Mouse (Mus musculus) lung, embryonic 15.5 days (tissue): ENCODE measurements around the gene Grip1. TPM values are rescaled to one million over a fixed set of nuclear protein-coding genes. Genes with fewer than 3 reads are reported as not detected.

ENCODE experiments used
- ATAC-seq: fragments of 200-750 bp; cut with Nextera tagmentation; 2 replicates; pipeline ENCODE4 v1.8.0; 2017; ENCODE audit warnings: moderate number of reproducible peaks, borderline replicate concordance; ENCODE audit not compliant: low FRiP score, low TSS enrichment; ENCODE audit errors: extremely low read depth
- H3K27ac ChIP-seq: fragments of 300-500 bp; sonication (generic); 2 replicates; pipeline ENCODE4 v1.5.1; 2015; ENCODE audit warnings: moderate library complexity, mild to moderate bottlenecking, inconsistent platforms
- H3K27me3 ChIP-seq: fragments of 300-500 bp; sonication (generic); 2 replicates; pipeline ENCODE4 v1.6.1; 2015; ENCODE audit warnings: inconsistent platforms
- H3K36me3 ChIP-seq: fragments of 300-500 bp; sonication (generic); 2 replicates; pipeline ENCODE4 v1.6.1; 2015; ENCODE audit warnings: inconsistent platforms
- H3K4me1 ChIP-seq: fragments of 300-500 bp; sonication (generic); 2 replicates; pipeline ENCODE4 v1.6.1; 2015; ENCODE audit warnings: inconsistent platforms
- H3K4me2 ChIP-seq: fragments of 300-500 bp; sonication (generic); 2 replicates; pipeline ENCODE4 v1.6.1; 2015; ENCODE audit warnings: inconsistent platforms, mild to moderate bottlenecking, moderate library complexity
- H3K4me3 ChIP-seq: fragments of 300-500 bp; sonication (generic); 2 replicates; pipeline ENCODE4 v1.5.1; 2015; ENCODE audit warnings: mild to moderate bottlenecking, inconsistent platforms
- H3K9ac ChIP-seq: fragments of 300-500 bp; sonication (generic); 2 replicates; pipeline ENCODE4 v1.6.1; 2015; ENCODE audit warnings: inconsistent platforms
- H3K9me3 ChIP-seq: fragments of 300-500 bp; sonication (generic); 2 replicates; pipeline ENCODE4 v1.6.1; 2016; ENCODE audit warnings: inconsistent platforms
- WGBS: fragments of 180-500 bp; shearing (Covaris S2); methylation state at CpG from one replicate; pipeline ENCODE4 v1.1.7; 2015; 5-methylcytosine and 5-hydroxymethylcytosine counted together
- polyA plus RNA-seq: library from polyadenylated mRNA; unstranded; fragments of >200 nt; fragmentation: Nextera tagmentation; extraction: Ambion mirVana; gene quantifications from 2 replicates; pipeline ENCODE4 v1.2.1, GENCODE M21; 2015

Grip1 gene
- polyA plus RNA-seq, 1 experiment from 2014 or later, result 1.7 TPM

GRCm38 (mm10) chr10:119630401-119630800, 176.8 kb downstream of the Grip1 start:
- H3K4me1 ChIP-seq, result 0 out of 2 replicates have a peak, but pooled peaks cover 9% of the 10 kb centered on the region
- H3K4me3 ChIP-seq, result no peak overlapping the region
- H3K9ac ChIP-seq, result no peak overlapping the region
- H3K27me3 ChIP-seq, result no peaks in the 10 kb centered on the region
- no peak overlapping the region for H3K4me2 ChIP-seq
- no peaks in the 10 kb centered on the region for H3K9me3 ChIP-seq
- 92% methylated on average over 5 of the region's 5 CpGs for WGBS
- ATAC-seq, result no peak
- H3K27ac ChIP-seq, result no peak overlapping the region
- no peaks in the 10 kb centered on the region for H3K36me3 ChIP-seq

- 0 out of 2 replicates have a peak, but pooled peaks cover 9% of the 10 kb centered on the region for H3K4me1 ChIP-seq
- H3K27me3 ChIP-seq, result no peaks in the 10 kb centered on the region
- H3K27ac ChIP-seq, result no peak overlapping the region
- no peak for ATAC-seq
- H3K36me3 ChIP-seq, result no peaks in the 10 kb centered on the region
- WGBS, result 37% methylated on average over 9 of the region's 9 CpGs
- H3K4me3 ChIP-seq, result no peak overlapping the region
- no peak overlapping the region for H3K9ac ChIP-seq
- no peak overlapping the region for H3K4me2 ChIP-seq
- no peaks in the 10 kb centered on the region for H3K9me3 ChIP-seq
Observed at GRCm38 (mm10) chr10:119631966-119632365, 178.3 kb downstream of the Grip1 start.

GRCm38 (mm10) chr10:119634544-119634943, 180.9 kb downstream of the Grip1 start:
- Histone ChIP-seq H3K27ac (no peak overlapping the region), H3K36me3 (no peaks in the 10 kb centered on the region), H3K9ac (no peak overlapping the region), H3K4me3 (peak overlapping the region; percentile 15), H3K27me3 (no peaks in the 10 kb centered on the region), H3K9me3 (no peaks in the 10 kb centered on the region), H3K4me2 (peak overlapping the region; percentile 39), H3K4me1 (0 out of 2 replicates have a peak, but pooled peaks cover 9% of the 10 kb centered on the region)
- WGBS, result 40% methylated on average over 6 of the region's 6 CpGs
- ATAC-seq, result peak; percentile 35; the same call in 1 of the 2 replicates

DNA sequence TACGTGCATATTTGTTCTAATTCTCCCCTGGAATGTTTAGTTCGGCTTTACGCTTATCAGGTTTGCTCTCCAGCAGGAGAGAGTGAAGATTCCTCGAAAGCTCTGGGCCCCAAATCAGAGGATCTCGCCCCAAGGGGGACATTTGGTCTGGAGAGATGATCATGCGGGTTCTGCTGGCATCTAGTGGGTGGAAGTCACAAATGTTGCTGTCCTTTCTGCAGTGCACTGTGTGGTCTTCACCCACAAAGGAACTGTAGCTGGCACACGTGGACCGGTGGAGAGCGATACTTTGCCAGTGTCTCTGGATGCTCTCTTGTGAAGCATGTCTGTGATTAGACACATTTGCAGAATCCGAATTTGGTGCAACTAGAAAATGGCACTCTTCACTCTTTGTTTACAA, 186.9 kb downstream of the Grip1 start:
- 61% methylated on average over 10 of the region's 10 CpGs for WGBS
- H3K9me3 ChIP-seq, result no peaks in the 10 kb centered on the region
- no peaks in the 10 kb centered on the region for H3K36me3 ChIP-seq
- no peaks in the 10 kb centered on the region for H3K27me3 ChIP-seq
- no peak overlapping the region for H3K27ac ChIP-seq
- H3K9ac ChIP-seq, result no peak overlapping the region
- H3K4me3 ChIP-seq, result no peak overlapping the region
- no peaks in the 10 kb centered on the region for H3K4me1 ChIP-seq
- H3K4me2 ChIP-seq, result no peak overlapping the region
- no peak for ATAC-seq

GRCm38 (mm10) chr10:119641011-119641410, 187.4 kb downstream of the Grip1 start:
- no peaks in the 10 kb centered on the region for H3K36me3 ChIP-seq
- ATAC-seq, result no peak
- no peak overlapping the region for H3K9ac ChIP-seq
- no peak overlapping the region for H3K4me2 ChIP-seq
- H3K4me3 ChIP-seq, result no peak overlapping the region
- H3K27ac ChIP-seq, result no peak overlapping the region
- WGBS, result 78% methylated on average over 12 of the region's 12 CpGs
- H3K4me1 ChIP-seq, result no peaks in the 10 kb centered on the region
- no peaks in the 10 kb centered on the region for H3K27me3 ChIP-seq
- no peaks in the 10 kb centered on the region for H3K9me3 ChIP-seq

DNA sequence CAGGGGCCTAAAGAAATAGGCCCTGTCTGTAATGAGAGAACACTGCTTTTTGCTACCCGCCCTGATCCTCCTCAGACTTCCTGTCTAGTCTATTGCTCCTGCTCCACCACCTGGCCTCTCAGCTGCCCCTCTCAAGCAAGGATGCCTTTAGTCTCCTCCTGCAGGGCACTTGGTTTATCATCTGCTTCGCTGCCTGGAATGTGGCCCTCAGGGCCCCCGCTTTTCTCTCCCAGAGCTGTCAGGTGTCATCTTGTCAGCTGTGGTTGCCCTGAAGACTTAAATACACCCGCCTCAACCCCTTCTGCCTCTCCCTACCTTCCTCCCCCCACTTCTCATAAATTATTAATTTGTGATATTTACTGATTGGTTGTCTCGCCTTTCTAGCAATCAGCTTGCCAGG, 190.7 kb downstream of the Grip1 start:
- Histone ChIP-seq H3K4me2 (no peak overlapping the region), H3K4me3 (no peak overlapping the region), H3K9ac (no peak overlapping the region), H3K27me3 (no peaks in the 10 kb centered on the region), H3K27ac (no peak overlapping the region), H3K9me3 (no peaks in the 10 kb centered on the region), H3K4me1 (no peaks in the 10 kb centered on the region), H3K36me3 (no peaks in the 10 kb centered on the region)
- 35% methylated on average over 5 of the region's 5 CpGs for WGBS
- no peak for ATAC-seq

GRCm38 (mm10) chr10:119646500-119647439, 193.1 kb downstream of the Grip1 start:
- H3K4me2 ChIP-seq, result peak overlapping the region; percentile 34; the same call in 1 of the 2 replicates
- no peaks in the 10 kb centered on the region for H3K27me3 ChIP-seq
- ATAC-seq, result 0 out of 2 replicates have a peak, but pooled peaks have one; percentile 19
- 56% methylated on average over 29 of the region's 29 CpGs for WGBS
- no peaks in the 10 kb centered on the region for H3K4me1 ChIP-seq
- H3K36me3 ChIP-seq, result no peaks in the 10 kb centered on the region
- no peak overlapping the region for H3K27ac ChIP-seq
- no peak overlapping the region for H3K9ac ChIP-seq
- H3K9me3 ChIP-seq, result no peaks in the 10 kb centered on the region
- H3K4me3 ChIP-seq, result peak overlapping the region; percentile 3; the same call in 1 of the 2 replicates

GRCm38 (mm10) chr10:119660677-119661353, 207.2 kb downstream of the Grip1 start:
- Histone ChIP-seq H3K36me3 (no peaks in the 10 kb centered on the region), H3K27me3 (no peaks in the 10 kb centered on the region), H3K4me2 (no peak overlapping the region), H3K9me3 (no peaks in the 10 kb centered on the region; the same call in 1 of the 2 replicates), H3K4me3 (no peak overlapping the region), H3K27ac (no peak overlapping the region), H3K4me1 (no peaks in the 10 kb centered on the region), H3K9ac (no peak overlapping the region)
- no peak for ATAC-seq
- 46% methylated on average over 7 of the region's 7 CpGs for WGBS

DNA sequence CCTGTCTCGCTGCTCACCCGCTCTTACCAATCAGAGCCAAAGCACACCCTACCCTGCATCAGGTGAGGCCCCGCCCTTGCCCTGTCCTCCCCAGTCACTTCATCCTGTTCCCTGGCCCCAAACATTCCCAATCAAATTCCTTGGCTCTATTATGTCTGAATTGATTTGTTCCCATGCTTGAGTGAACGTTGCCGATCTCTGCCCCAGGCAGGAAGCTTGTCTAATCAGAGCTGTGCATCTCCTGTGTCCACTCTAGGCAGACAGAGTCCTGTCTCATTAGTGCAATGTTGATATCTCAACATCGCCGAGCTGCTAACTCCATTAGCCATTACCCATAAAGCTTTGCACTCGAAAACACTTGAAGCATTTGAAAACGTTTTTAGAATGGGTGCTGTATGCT, 210.0 kb downstream of the Grip1 start:
- no peaks in the 10 kb centered on the region for H3K36me3 ChIP-seq
- H3K4me3 ChIP-seq, result no peak overlapping the region
- H3K27me3 ChIP-seq, result no peaks in the 10 kb centered on the region
- no peaks in the 10 kb centered on the region for H3K9me3 ChIP-seq
- no peak for ATAC-seq
- H3K4me1 ChIP-seq, result no peaks in the 10 kb centered on the region
- H3K27ac ChIP-seq, result no peak overlapping the region
- H3K4me2 ChIP-seq, result no peak overlapping the region
- H3K9ac ChIP-seq, result no peak overlapping the region
- 83% methylated on average over 9 of the region's 9 CpGs for WGBS

- H3K27ac ChIP-seq, result no peak overlapping the region
- H3K4me1 ChIP-seq, result no peaks in the 10 kb centered on the region
- no peak overlapping the region for H3K9ac ChIP-seq
- H3K4me3 ChIP-seq, result no peak overlapping the region
- H3K9me3 ChIP-seq, result no peaks in the 10 kb centered on the region
- no peaks in the 10 kb centered on the region for H3K27me3 ChIP-seq
- no peak overlapping the region for H3K4me2 ChIP-seq
- no peak for ATAC-seq
- 71% methylated on average over 11 of the region's 11 CpGs for WGBS
- H3K36me3 ChIP-seq, result no peaks in the 10 kb centered on the region
Observed at GRCm38 (mm10) chr10:119666386-119666785, 212.8 kb downstream of the Grip1 start.

GRCm38 (mm10) chr10:119670456-119670855, 216.8 kb downstream of the Grip1 start:
- Histone ChIP-seq H3K4me1 (no peaks in the 10 kb centered on the region), H3K4me2 (no peak overlapping the region), H3K4me3 (no peak overlapping the region), H3K27ac (no peak overlapping the region), H3K27me3 (no peaks in the 10 kb centered on the region), H3K9me3 (no peaks in the 10 kb centered on the region), H3K9ac (no peak overlapping the region), H3K36me3 (no peaks in the 10 kb centered on the region)
- 27% methylated on average over 7 of the region's 7 CpGs for WGBS
- no peak for ATAC-seq

GRCm38 (mm10) chr10:119684377-119684826, 230.8 kb downstream of the Grip1 start:
- no peak for ATAC-seq
- Histone ChIP-seq H3K9ac (no peak overlapping the region), H3K4me3 (no peak overlapping the region), H3K9me3 (no peaks in the 10 kb centered on the region), H3K36me3 (no peaks in the 10 kb centered on the region), H3K4me1 (peaks cover 9% of the 10 kb centered on the region; the same call in 1 of the 2 replicates), H3K27ac (no peak overlapping the region), H3K4me2 (no peak overlapping the region), H3K27me3 (no peaks in the 10 kb centered on the region)
- WGBS, result 60% methylated on average over 3 of the region's 3 CpGs
